Mouse (Mus musculus): Measurements from ENCODE around the gene Adamtsl1. TPM values are rescaled to one million over a fixed set of nuclear protein-coding genes. Genes with fewer than 3 reads are reported as not detected.

Adamtsl1 gene
- total RNA-seq, 2 experiments from 2014 or later = 7.1 to 10.3 TPM

DNA sequence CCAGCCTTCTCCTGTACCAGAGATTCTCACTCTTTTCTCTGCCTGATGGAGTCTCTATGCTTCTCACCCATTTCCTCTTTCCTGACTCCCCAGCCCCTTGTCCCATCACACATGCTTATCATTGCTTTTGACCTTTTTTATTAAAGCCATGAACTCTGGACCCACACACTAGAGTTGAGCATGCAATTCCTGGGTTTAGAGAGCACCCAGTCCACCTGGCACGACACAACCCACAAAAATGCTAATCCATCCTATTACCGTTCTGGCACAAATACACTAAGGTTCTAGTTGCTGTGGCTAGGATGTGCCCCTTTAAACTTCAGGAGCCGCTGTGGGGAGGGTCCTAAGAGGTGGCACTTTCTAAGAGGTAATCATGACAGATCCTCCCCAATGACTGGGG, 921.7 kb downstream of the Adamtsl1 start:
- DNase-seq (ENCODE audit: extremely low spot score in 1 of 2, low spot score in 1 of 2) = no peak

DNA sequence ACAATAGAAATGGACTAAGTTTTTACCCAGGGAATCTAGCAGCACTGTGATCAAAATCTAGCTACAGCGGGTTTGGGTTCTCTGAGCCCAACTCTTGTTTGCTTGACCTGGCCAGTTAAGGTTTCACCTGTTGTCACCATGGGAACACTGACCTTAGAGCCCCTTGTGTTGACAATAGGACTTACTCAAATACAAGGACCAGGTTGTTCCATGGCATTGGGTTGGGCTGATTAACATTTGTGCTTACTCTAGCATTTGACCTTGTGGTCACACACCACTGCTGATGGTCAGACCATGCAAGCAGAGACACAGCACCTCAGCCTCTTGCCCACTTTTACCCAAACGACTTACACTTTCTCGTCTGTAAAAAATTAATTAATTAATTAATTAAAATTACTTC, 922.4 kb downstream of the Adamtsl1 start:
- no peak for DNase-seq (ENCODE audit: extremely low spot score in 1 of 2, low spot score in 1 of 2)

DNA sequence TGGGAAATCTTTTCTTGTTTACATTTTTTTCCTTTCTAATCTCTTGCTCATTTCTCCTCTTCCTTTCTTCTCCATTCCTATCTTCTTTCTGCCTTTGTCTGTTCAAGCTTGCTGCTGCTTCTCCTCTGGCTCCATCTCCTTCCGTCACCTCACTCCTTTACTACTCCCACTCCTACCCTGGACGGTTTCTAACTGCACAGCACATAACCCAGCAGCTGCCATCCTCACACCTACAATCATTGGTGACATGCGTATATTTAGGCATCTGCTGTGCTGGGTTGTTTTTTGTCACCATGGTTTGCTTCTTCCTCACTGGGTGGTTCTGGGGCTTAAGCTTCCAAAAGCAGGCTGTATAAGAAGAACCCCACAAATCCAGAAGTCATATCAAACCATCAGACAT, 936.5 kb downstream of the Adamtsl1 start:
- no peak for DNase-seq (ENCODE audit: extremely low spot score in 1 of 2, low spot score in 1 of 2)

DNA sequence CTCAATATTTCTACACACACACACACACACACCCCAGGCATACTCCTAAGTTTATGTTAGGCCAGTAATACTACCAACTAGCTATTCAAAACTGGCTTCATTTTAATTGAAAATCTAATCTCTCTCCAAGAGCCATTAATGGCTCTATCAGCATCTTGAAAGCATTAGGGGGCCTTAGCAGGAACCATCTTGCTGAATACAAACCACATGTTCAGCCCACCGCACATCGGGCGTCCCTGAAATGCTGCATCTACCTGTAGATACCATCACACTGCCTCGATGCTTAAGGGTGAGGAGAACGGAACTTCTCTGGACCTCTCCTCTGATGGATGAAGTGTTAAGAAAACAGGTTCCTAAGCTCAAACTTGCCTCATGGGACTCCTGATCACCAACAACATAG, 950.8 kb downstream of the Adamtsl1 start:
- no peak for DNase-seq (ENCODE audit: extremely low spot score in 1 of 2, low spot score in 1 of 2)

All from layer of hippocampus, postnatal 25 days (tissue).